Mouse (Mus musculus) G1E-ER4 (cell line): ENCODE data around the gene Otulin. TPM values are rescaled to one million over a fixed set of nuclear protein-coding genes. Genes with fewer than 3 reads are reported as not detected.

Source experiments
- GATA1 ChIP-seq: IDR thresholded peaks from one replicate; pipeline ENCODE4 v1.8.0; 2012; ENCODE audit warnings: low read length, inconsistent platforms
- polyA plus RNA-seq: library from polyadenylated mRNA; stranded (reverse); fragments of >175 nt; gene quantifications from 2 replicates; pipeline ENCODE4 v1.2.3, GENCODE M21; 2012

The Otulin gene
- polyA plus RNA-seq, 1 experiment, result 38.0 TPM

DNA sequence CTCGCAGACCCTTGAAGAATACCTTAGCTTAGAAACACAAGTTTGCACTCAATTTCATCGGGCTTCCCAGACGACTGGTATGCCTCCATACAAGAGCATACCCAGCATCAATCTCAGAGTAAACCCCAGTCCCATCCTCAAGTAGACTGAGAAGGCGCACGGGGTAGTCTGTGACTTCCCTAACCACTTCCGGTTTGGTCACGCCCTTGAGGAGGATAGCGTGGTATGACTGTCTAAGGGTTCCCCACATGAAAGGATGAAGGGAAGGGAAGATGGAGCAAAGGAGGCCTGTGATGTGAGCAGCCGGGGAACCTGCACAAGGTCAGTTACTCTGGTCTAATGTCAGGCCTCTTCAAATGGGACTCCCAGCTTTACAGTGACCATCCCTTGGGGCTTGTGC lies 2.7 kb downstream of the Otulin start:
- no peak for TF ChIP-seq GATA1

GRCm38 (mm10) chr15:27626314-27626713 lies 4.2 kb downstream of the Otulin start:
- TF ChIP-seq GATA1, result no peak

DNA sequence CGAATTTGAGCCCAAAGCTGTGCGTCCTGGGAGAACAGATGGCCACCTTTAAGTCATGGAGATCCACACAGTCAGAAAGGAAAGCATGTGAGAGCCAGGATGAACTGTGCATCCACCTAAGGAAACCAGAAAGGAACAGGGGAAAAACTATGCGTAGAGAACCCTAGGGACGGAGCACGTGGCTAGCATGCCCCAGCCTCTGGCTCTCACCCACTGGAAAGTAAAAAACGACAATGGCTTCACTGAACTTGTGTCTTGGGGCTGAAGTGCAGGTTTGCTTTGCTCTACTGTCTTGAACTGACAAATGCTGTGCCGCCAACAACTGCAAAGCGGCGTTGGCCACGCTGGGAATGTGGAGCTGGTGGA lies 4.6 kb downstream of the Otulin start:
- TF ChIP-seq GATA1, result no peak

DNA sequence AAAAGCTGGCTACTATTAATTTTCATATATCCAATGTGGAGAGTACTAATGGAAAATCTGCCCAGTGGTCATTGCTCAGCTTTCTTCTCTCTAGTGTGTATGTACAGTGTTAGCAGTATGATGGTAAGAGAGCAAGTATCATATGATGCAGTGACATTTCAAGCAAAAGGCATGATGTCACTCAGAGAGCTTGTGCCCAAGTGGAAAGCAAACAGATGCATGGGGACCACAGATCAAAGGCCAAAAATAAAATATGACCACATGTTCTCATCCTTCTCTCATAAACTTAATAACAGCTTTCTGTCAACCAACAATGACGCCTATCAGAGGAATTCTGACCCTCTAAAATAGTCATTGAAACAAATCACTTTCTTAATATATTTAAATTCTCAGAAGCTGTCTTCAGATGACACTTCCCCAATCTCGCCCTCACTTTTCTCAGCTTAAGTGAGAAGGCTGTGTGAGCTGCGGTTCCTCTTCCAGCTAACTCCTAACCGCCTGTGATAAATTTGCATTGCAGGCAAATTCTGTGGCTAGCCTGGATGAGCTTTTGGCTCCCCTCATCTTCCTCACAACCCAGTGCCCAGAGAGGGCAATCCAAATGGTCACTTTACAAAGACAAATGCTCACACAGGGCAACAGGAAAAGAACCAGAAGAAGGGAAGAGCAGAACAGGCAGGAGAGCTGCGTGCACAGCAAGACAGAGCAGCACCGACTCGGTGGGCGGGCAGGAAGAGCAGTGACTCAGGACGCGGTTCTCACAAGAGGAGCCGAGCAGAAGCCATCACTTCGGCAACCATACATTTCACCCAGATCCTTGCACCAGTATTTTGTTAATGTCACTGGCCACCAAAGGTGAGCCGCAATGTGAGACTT lies 5.2 kb downstream of the Otulin start:
- no peak for TF ChIP-seq GATA1

DNA sequence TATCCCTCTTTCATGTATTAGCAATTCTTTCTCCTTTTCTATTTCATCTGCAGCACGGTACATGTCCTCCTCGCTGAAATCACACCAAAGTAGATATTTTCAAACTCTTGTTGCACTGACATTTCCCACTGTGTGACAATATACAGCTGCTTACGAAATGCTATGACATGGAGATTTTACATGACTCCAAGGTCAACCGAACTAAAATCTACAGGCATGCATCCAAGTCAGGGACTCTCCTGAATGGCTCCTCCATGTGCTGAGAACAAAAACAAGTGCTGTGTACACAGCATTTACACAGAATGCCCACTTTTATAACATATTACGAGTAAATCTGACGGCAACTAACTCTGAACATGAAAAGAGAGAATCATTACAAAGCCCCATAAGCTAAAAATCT lies 7.2 kb downstream of the Otulin start:
- TF ChIP-seq GATA1, result no peak

GRCm38 (mm10) chr15:27620475-27621185 lies 9.9 kb downstream of the Otulin start:
- TF ChIP-seq GATA1, result no peak

DNA sequence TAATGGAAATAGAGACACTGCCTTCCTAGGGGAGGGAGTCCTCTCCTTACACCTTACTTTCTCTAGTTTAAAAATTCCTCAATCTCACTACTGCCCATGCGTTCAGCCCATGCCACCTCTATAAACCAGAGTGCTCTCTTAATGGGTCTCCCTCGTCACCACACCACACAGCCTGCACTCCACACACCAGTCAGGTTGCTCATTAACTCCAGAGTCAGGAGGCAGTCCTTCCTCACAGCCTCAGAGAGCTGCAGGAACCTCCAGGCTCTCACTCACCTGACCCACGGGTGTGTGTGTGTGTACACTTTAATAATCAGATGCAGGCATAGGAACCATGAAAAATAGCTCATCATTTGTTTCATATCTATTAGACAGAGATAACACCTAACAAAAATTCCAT lies 10.8 kb downstream of the Otulin start:
- TF ChIP-seq GATA1, result no peak

DNA sequence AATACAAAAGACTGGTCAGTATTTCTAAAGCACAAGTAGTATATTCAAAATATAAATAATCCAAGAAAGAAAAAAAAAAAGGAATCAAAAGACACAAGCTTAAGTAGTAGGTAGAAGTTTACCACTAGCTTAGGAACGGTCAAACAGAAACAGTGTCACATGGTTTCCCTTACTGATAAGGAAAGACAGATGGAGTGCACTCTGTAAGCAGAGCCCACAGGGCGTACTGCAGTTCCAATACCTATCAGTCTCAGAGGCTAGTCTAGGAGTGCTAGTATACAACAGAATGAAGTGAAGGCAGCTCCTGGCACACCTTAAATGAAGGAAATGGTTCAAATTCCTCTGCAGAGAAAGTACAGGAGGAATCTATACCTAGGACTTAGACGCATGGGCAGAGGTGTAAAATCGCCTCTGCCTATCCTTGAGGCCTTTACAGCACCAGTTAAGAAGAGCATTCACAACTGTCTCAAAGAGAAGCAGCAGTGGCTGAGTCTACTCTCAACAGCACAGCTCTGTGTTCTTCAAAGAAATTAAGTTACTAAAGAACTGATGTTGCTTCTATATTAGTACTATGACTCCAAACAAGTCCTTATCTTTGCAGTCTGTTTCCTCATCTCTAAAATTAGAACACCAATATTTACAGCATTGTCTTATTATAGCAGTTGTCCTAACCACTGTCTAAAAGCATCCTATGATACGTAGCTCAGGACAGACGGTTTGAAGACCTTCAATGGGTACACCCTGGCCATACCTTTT lies 11.5 kb downstream of the Otulin start:
- TF ChIP-seq GATA1, result no peak

DNA sequence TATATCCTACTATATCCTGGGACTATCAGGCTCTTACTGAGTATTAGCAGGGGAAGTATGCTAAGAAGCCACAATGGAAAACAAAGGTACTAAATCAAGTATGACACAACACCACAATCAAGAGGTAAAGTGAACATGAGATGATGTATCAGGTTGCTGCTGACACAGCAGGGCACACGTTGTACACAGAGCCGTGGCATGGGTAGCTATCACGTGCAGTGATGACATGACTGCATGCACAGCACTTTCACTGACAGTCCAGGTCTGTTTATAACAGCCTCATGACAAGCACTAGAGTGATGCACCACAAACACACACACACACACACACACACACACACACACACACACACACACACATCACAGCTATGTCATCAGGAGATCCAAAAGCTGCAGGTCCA lies 13.3 kb downstream of the Otulin start:
- no peak for TF ChIP-seq GATA1

DNA sequence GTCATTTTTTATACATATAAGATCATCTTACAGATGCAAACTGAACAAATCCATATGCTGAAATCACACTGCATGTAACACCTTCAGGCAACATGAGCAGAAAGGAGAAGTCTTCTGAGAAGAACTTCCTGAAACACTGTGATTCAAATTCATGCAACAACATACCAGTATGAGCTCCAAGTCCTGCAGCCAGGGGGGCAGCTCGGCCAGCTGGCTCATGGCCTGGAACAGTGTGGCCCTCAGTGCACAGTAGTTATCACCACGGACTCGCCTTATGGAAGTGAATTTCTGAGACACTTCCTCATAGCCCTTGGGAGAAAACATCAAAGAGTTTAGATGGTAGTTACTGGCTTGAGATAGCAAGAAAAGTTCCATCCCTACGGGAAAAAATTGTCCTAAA lies 14.3 kb downstream of the Otulin start:
- no peak for TF ChIP-seq GATA1

- no peak for TF ChIP-seq GATA1
Observed at GRCm38 (mm10) chr15:27613255-27613654, 17.2 kb downstream of the Otulin start.

DNA sequence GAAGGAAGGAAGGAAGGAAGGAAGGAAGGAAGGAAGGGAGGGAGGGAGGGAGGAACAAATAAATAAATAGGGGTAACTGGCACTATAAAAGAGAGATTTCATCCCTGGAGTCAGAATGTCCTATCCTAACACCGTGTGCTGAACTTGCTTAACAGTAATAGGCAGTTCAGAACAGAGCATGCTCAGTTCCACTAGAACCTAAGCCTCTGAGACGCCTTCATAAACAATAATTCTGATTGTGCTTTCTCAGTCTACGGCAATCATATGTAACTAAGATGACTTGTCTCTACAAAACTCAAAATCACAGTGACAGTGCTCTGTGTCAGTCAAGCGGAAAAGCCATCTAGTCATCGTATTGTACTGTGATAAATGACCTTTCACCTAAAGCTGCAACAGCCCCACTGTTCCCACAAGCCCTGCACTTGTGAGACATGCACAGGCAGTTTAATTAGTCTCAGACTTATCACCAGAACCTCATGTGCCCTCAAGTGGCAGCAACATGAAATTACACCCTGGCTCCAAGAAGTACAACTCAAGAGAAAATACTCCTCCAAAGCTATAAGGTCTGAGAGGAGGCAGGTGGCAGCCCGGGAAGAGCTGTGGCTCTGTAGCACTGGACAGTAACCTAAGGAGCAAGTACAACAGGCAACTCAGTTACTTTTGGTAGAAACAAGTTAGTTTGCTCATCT lies 17.8 kb downstream of the Otulin start:
- no peak for TF ChIP-seq GATA1

DNA sequence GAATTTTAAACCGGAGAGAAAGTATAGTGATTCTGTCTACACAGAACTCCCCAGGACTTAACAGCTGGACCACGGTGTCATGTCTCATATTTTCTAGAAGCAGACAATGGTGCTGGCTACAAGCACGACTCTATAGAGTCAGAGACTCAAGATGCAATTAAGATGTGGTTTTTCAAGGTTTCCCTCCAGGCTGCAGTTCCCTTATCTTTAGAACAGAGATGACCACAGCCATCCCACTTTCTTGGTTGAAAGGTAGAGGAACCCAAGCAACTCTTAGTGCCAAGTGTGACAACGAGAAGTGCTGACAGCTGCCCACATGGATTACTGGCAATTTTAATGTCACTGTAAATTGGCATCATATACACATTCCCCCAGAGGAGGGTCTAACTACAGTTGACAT lies 20.9 kb downstream of the Otulin start:
- no peak for TF ChIP-seq GATA1

GRCm38 (mm10) chr15:27605252-27605651 lies 25.2 kb downstream of the Otulin start:
- no peak for TF ChIP-seq GATA1

DNA sequence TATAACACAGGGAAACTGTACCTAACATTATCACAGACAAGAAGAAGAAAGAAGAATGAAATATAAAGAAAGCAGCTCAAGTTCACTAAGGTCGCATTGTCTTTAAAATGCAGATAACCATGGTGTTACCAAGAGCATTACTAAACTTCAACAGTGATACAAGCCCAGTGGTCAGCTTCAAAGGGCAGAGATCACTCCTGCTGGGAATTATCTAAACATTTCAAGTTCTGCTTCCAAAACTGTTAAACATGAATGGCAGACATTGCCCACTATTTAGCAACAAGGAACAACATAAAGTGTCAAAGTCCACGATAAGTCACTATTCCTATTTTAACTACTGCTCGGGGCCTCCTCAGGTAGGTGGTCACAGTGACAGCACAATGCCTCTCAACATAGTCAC lies 25.9 kb downstream of the Otulin start:
- no peak for TF ChIP-seq GATA1

GRCm38 (mm10) chr15:27600524-27600923 lies 30.0 kb downstream of the Otulin start:
- TF ChIP-seq GATA1, result no peak
